Mouse (Mus musculus): ENCODE data around the gene Knstrn. TPM values are rescaled to one million over a fixed set of nuclear protein-coding genes. Genes with fewer than 3 reads are reported as not detected.

Knstrn gene
- total and polyA plus RNA-seq, 2 experiments from 2014 or later: 19.8 to 39.9 TPM

- no peak for TF ChIP-seq EP300 (IDR thresholded peaks at IDR 0.05; ENCODE audit: low read depth)
- no peak for TF ChIP-seq CTCF (IDR thresholded peaks at IDR 0.05; ENCODE audit: low read depth)
- Histone ChIP-seq H3K27ac (ENCODE audit: low read depth) (no peak overlapping the region), H3K4me2 (ENCODE audit: low read depth, low read length) (peak overlapping the region; percentile 92), H3K9ac (replicated peaks; ENCODE audit: low read depth, low read length) (peak overlapping the region; percentile 15; the same call in 1 of the 2 replicates), H3K27me3 (ENCODE audit: control insufficient read depth, insufficient read depth, low read length) (peaks cover 71% of the 10 kb centered on the region), H3K4me1 (ENCODE audit: control insufficient read depth, insufficient read depth) (peaks cover 17% of the 10 kb centered on the region), H3K4me3 (ENCODE audit: low read depth, low read length) (peak overlapping the region; percentile 60), H3K9me3 (replicated peaks; ENCODE audit: control insufficient read depth, low read length) (no peaks in the 10 kb centered on the region), H3K36me3 (replicated peaks; ENCODE audit: control insufficient read depth, insufficient read depth, low read length) (no peaks in the 10 kb centered on the region)
- no peak for ATAC-seq (ENCODE audit: insufficient read depth, low read depth)
- no peak for DNase-seq (ENCODE audit: low spot score)
- 1% methylated on average over 13 of the region's 13 CpGs for WGBS
These were observed 83.1 kb downstream of the Knstrn start for GRCm38 (mm10) chr2:118896914-118897291.

GRCm38 (mm10) chr2:118897392-118897791 lies 83.6 kb downstream of the Knstrn start:
- WGBS: 8% methylated on average over 7 of the region's 7 CpGs
- Histone ChIP-seq H3K27me3 (ENCODE audit: control insufficient read depth, insufficient read depth, low read length) (peaks cover 71% of the 10 kb centered on the region), H3K4me2 (ENCODE audit: low read depth, low read length) (peak overlapping the region; percentile 92), H3K27ac (ENCODE audit: low read depth) (no peak overlapping the region), H3K9ac (replicated peaks; ENCODE audit: low read depth, low read length) (no peak overlapping the region), H3K36me3 (replicated peaks; ENCODE audit: control insufficient read depth, insufficient read depth, low read length) (no peaks in the 10 kb centered on the region), H3K9me3 (replicated peaks; ENCODE audit: control insufficient read depth, low read length) (no peaks in the 10 kb centered on the region), H3K4me1 (ENCODE audit: control insufficient read depth, insufficient read depth) (peaks cover 17% of the 10 kb centered on the region), H3K4me3 (ENCODE audit: low read depth, low read length) (peak overlapping the region; percentile 60; the same call in 1 of the 2 replicates)
- DNase-seq (ENCODE audit: low spot score) (no peak), ATAC-seq (ENCODE audit: insufficient read depth, low read depth) (no peak)
- TF ChIP-seq EP300 (IDR thresholded peaks at IDR 0.05; ENCODE audit: low read depth) (no peak), CTCF (IDR thresholded peaks at IDR 0.05; ENCODE audit: low read depth) (no peak)

GRCm38 (mm10) chr2:118897808-118898207 lies 84.0 kb downstream of the Knstrn start:
- H3K4me2 ChIP-seq (ENCODE audit: low read depth, low read length): no peak overlapping the region
- no peak overlapping the region for H3K9ac ChIP-seq (replicated peaks; ENCODE audit: low read depth, low read length)
- no peak overlapping the region for H3K4me3 ChIP-seq (ENCODE audit: low read depth, low read length)
- H3K9me3 ChIP-seq (replicated peaks; ENCODE audit: control insufficient read depth, low read length): no peaks in the 10 kb centered on the region
- H3K36me3 ChIP-seq (replicated peaks; ENCODE audit: control insufficient read depth, insufficient read depth, low read length): no peaks in the 10 kb centered on the region
- H3K27me3 ChIP-seq (ENCODE audit: control insufficient read depth, insufficient read depth, low read length): peaks cover 67% of the 10 kb centered on the region
- 3% methylated on average over 11 of the region's 11 CpGs for WGBS
- ATAC-seq (ENCODE audit: insufficient read depth, low read depth): no peak
- DNase-seq (ENCODE audit: low spot score): no peak
- TF ChIP-seq CTCF (IDR thresholded peaks at IDR 0.05; ENCODE audit: low read depth): no peak
- no peak for TF ChIP-seq EP300 (IDR thresholded peaks at IDR 0.05; ENCODE audit: low read depth)
- no peak overlapping the region for H3K27ac ChIP-seq (ENCODE audit: low read depth)
- peaks cover 17% of the 10 kb centered on the region for H3K4me1 ChIP-seq (ENCODE audit: control insufficient read depth, insufficient read depth)

GRCm38 (mm10) chr2:118898771-118899170 lies 85.0 kb downstream of the Knstrn start:
- H3K4me1 ChIP-seq (ENCODE audit: control insufficient read depth, insufficient read depth): peaks cover 25% of the 10 kb centered on the region
- no peak overlapping the region for H3K9ac ChIP-seq (replicated peaks; ENCODE audit: low read depth, low read length)
- no peak overlapping the region for H3K27ac ChIP-seq (ENCODE audit: low read depth)
- ATAC-seq (ENCODE audit: insufficient read depth, low read depth): no peak
- no peak overlapping the region for H3K4me2 ChIP-seq (ENCODE audit: low read depth, low read length)
- H3K36me3 ChIP-seq (replicated peaks; ENCODE audit: control insufficient read depth, insufficient read depth, low read length): no peaks in the 10 kb centered on the region
- H3K27me3 ChIP-seq (ENCODE audit: control insufficient read depth, insufficient read depth, low read length): peaks cover 63% of the 10 kb centered on the region
- no peak overlapping the region for H3K4me3 ChIP-seq (ENCODE audit: low read depth, low read length)
- TF ChIP-seq CTCF (IDR thresholded peaks at IDR 0.05; ENCODE audit: low read depth): no peak
- TF ChIP-seq EP300 (IDR thresholded peaks at IDR 0.05; ENCODE audit: low read depth): no peak
- no peak for DNase-seq (ENCODE audit: low spot score)
- no peaks in the 10 kb centered on the region for H3K9me3 ChIP-seq (replicated peaks; ENCODE audit: control insufficient read depth, low read length)
- WGBS: 12% methylated on average over 4 of the region's 4 CpGs

- 13% methylated on average over 7 of the region's 7 CpGs for WGBS
- no peak overlapping the region for H3K4me2 ChIP-seq (ENCODE audit: low read depth, low read length)
- ATAC-seq (ENCODE audit: insufficient read depth, low read depth) (no peak), DNase-seq (ENCODE audit: low spot score) (no peak)
- peaks cover 63% of the 10 kb centered on the region for H3K27me3 ChIP-seq (ENCODE audit: control insufficient read depth, insufficient read depth, low read length)
- no peak overlapping the region for H3K9ac ChIP-seq (replicated peaks; ENCODE audit: low read depth, low read length)
- H3K27ac ChIP-seq (ENCODE audit: low read depth): no peak overlapping the region
- TF ChIP-seq CTCF (IDR thresholded peaks at IDR 0.05; ENCODE audit: low read depth) (no peak), EP300 (IDR thresholded peaks at IDR 0.05; ENCODE audit: low read depth) (no peak)
- peaks cover 28% of the 10 kb centered on the region for H3K4me1 ChIP-seq (ENCODE audit: control insufficient read depth, insufficient read depth)
- no peaks in the 10 kb centered on the region for H3K9me3 ChIP-seq (replicated peaks; ENCODE audit: control insufficient read depth, low read length)
- H3K36me3 ChIP-seq (replicated peaks; ENCODE audit: control insufficient read depth, insufficient read depth, low read length): no peaks in the 10 kb centered on the region
- no peak overlapping the region for H3K4me3 ChIP-seq (ENCODE audit: low read depth, low read length)
These were observed 85.5 kb downstream of the Knstrn start for GRCm38 (mm10) chr2:118899306-118899705.
